Mouse (Mus musculus): ENCODE measurements around the gene Exog. TPM values are rescaled to one million over a fixed set of nuclear protein-coding genes. Genes with fewer than 3 reads are reported as not detected.

The Exog gene
- 18.5 and 20.2 TPM in 2 replicates for polyA plus RNA-seq (2012; rRNA removed)

GRCm38 (mm10) chr9:119444738-119445429, at the start of gene Exog:
Exog (plus strand) TSS chr9:119444943.

GRCm38 (mm10) chr9:119401801-119402214, 42.9 kb upstream of the Exog start, which contains the start of gene Acvr2b:
Acvr2b (plus strand) TSS chr9:119402118.

Other genes with a start within 250 kb of the Exog start
- 0.05 and 0.06 TPM in 2 replicates for gene Slc22a13, start 235.8 kb upstream of the Exog start, polyA plus RNA-seq (2012; rRNA removed)
- 47.6 and 51.5 TPM in 2 replicates for gene Oxsr1, start 122.5 kb upstream of the Exog start, polyA plus RNA-seq (2012; rRNA removed)
- 127 and 141 TPM in 2 replicates for gene Acaa1a, start 105.3 kb upstream of the Exog start, polyA plus RNA-seq (2012; rRNA removed)
- gene Myd88, start 103.5 kb upstream of the Exog start, polyA plus RNA-seq (2012; rRNA removed) = 4.7 and 6.6 TPM in 2 replicates
- 7.5 and 7.7 TPM in 2 replicates for gene Xylb, start 87.6 kb upstream of the Exog start, polyA plus RNA-seq (2012; rRNA removed)
- gene Slc22a14, start 79.4 kb upstream of the Exog start, polyA plus RNA-seq (2012; rRNA removed) = 0.03 and 0.05 TPM in 2 replicates
- gene Acvr2b, start 42.8 kb upstream of the Exog start, polyA plus RNA-seq (2012; rRNA removed) = 21.0 and 21.5 TPM in 2 replicates
- 0.96 and 1.3 TPM in 2 replicates for gene Scn5a, start 134.1 kb downstream of the Exog start, polyA plus RNA-seq (2012; rRNA removed)